Mouse (Mus musculus) skeletal muscle tissue, adult 2 months (tissue): ENCODE results near the gene Pex11a.

Source experiments
- DNase-seq: peaks from one replicate; pipeline ENCODE4 v3.0.0-alpha.2; 2012; ENCODE audit warnings: low read depth, low spot score

Pex11a gene

GRCm38 (mm10) chr7:79738913-79739312, 4.0 kb downstream of the Pex11a start:
- DNase-seq = no peak

GRCm38 (mm10) chr7:79736511-79736910, 6.4 kb downstream of the Pex11a start:
- no peak for DNase-seq

DNA sequence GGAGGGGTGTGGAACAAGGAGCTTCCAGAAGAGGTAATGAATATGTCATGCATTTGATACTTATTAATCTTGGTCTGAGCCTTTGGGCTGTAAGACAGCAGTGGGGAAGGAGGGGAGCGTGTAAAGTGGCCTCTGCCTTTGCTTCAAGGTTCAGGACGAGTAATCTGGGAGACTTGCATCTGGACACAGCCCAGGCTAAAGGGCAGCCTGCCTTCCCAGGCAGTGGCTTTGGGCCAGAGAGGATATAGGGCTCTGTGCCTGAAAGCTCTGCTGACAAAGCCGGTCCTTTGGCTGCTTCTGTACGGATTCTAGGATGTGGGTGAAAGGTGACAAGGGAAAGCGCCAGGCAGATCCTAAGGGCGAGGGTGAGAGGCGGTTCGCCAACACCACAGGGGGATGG, 8.4 kb downstream of the Pex11a start:
- peak; percentile 57 for DNase-seq

DNA sequence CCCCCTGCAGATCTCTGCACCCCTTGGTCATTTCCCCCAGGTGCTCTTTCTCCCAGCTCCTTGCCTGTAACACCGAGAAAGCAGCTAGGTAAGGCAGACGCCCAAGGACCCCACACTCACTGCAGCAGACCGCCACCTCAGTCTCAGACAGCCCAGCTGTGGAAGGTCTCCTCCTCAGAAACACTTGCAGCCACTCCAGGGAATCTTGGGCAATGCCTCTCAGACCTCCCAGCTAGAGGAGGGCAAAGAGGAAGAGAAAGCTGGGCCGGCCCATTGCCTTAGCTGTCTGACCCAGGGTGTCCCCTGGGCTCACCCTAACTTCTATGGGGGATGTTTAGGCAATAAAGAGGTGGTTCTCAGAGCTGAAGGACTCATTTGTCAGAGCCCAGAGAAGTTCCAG, 10.3 kb downstream of the Pex11a start, which contains the start of gene Plin1:
Plin1 (minus strand) TSS at position 282 of the 400 bp plus-strand sequence.
- no peak for DNase-seq

- DNase-seq = no peak
Measured at GRCm38 (mm10) chr7:79731438-79731837, 11.5 kb downstream of the Pex11a start.

- no peak for DNase-seq
Measured at GRCm38 (mm10) chr7:79729743-79730370, 13.1 kb downstream of the Pex11a start.

DNA sequence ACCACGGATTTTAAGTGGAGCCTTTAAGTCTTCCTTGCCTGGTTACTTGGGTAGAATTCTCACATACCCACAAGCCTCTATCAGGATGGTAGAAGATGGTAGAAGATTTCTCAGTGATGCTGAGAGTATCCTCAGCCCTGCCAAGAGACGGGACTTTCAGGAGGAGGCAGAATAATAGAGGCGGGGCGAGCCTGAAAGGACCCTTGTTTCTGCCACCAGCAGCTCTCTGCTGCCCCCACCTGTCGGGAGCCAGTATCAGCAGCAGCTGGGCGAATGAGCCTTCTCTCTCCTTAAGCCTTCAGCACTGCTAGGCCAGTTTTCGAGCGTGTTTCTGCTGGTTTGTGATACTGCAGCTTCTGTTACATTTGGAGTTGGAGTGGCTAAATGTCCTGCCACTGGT, 13.8 kb downstream of the Pex11a start:
- DNase-seq = no peak

GRCm38 (mm10) chr7:79728219-79728618, 14.7 kb downstream of the Pex11a start:
- DNase-seq = no peak

- DNase-seq = no peak
Measured at GRCm38 (mm10) chr7:79727091-79727490, 15.8 kb downstream of the Pex11a start.

DNA sequence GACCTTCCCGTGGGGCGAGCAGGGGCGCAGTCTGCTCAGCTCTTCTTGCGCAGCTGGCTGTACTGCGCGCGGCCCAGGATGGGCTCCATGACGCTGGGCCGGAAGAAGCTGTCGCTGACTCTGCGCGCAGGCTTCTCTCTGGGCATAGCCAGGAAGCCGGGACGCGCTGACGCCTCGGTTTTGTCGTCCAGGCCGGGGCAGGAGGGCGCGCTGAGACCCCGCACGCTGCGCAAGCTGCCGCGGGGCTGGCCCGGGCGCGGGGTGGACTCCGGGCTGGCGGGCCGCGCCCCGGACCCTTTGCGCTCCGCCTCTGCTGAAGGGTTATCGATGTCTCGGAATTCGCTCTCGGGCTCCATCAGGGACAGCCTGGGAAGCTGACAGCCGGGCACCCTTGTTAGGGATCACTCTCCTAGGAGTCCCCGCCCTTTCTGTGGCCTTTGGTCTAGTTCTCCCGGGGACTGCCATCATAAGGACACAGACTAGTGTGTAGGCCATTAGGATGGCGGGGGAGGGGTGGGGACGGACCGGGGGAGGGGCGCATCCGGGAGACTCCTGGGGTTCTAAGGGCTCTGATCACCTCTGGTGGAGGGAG, 21.4 kb downstream of the Pex11a start:
- no peak for DNase-seq

GRCm38 (mm10) chr7:79715187-79715981, 27.5 kb downstream of the Pex11a start, which contains the start of gene Kif7:
TSS of gene Kif7 (minus strand) at chr7:79715720.
- no peak for DNase-seq

DNA sequence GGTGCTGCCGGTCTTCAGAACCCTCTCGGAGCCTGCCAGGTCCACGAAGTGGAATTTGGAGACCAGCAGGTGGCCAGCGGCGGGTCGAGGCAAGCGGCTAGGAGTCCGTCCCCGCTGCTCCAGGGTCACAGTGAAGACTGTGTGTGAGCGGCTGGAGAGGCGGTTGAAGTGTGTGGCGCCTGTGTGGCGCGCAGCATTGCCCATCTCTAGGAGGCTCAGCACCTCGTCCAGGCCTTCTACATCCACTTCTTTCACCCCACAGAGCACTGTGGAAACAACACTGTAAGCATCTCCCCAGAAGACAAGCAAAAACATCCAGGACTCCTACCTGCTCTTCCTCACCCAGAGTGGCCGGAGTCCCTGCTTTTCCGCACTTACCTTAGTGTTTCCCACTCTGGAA, 32.1 kb downstream of the Pex11a start:
- DNase-seq = no peak

DNA sequence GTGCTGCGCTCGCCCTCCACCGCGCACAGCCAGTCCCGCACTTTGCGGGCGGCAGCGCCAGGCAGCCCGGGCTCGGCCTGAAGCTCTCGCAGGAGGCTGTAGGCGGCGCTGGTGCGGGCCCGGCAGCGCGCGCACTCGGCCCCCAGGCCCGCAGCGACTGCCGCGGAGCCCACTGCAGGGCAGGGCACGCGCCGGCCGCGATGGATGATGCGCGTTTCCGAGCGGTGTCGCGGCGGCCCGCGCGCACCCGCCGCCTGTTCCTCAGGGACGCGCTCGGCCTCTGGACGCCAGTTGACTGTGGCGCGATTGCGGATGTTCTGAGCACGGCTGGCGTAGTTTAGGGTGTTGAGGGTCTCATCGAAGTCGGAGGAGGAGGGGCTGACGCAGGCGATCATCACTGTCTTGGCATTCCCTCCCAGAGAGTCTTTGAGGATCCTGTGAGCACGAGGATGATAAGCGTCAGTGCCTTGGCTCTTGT, 32.8 kb downstream of the Pex11a start:
- no peak for DNase-seq

GRCm38 (mm10) chr7:79705210-79705609, 37.7 kb downstream of the Pex11a start:
- DNase-seq = no peak

GRCm38 (mm10) chr7:79702755-79703154, 40.2 kb downstream of the Pex11a start:
- no peak for DNase-seq

GRCm38 (mm10) chr7:79696495-79696894, 46.4 kb downstream of the Pex11a start:
- DNase-seq = no peak
